Mouse (Mus musculus) thymus, adult 2 months (tissue): Measurements from ENCODE around the gene Nin.

Experiments
- CTCF ChIP-seq: fragments of 200-500 bp; IDR thresholded peaks from 2 replicates; pipeline ENCODE4 v1.5.1; 2012; ENCODE audit warnings: mild to moderate bottlenecking, control low read depth, low read length, moderate library complexity, borderline replicate concordance; ENCODE audit not compliant: control insufficient read depth, poor library complexity, insufficient read depth; ENCODE audit errors: extremely low read depth
- POLR2A ChIP-seq: fragments of 200-500 bp; IDR thresholded peaks from 2 replicates; pipeline ENCODE4 v1.6.1; 2012; ENCODE audit warnings: mild to moderate bottlenecking, low read length, control low read depth, moderate library complexity; ENCODE audit not compliant: control insufficient read depth, poor library complexity, insufficient read depth; ENCODE audit errors: extremely low read depth

DNA sequence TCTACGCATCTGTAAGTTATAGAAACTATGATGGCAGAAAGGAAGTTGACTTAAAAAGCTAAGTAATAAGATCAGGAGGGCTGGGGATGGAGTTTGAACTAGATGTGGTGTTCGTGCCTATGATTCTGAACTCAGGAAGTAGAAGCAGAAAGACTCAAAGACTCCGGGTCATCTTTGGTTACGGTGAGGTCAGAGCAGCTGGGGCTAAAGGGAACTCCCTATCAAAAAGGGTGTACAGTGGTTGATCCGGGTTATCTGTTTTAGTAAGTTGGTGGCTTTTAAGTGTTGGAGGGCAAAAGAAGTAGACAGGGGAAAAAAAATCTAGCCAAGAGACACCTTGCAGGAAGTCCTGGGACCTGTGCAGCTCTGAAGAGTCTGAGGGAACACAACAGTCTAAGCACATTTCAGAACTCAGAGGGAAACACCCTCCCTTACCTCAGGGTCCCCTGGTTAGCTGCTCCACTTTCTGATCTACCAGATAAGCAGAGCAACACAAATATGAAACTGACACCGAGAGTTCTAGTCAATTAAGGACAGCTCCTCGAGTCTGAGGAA is 35.0 kb downstream of the Nin start:
- TF ChIP-seq CTCF, result no peak
- TF ChIP-seq POLR2A, result no peak
